Mouse (Mus musculus) urinary bladder, postnatal 14 days (tissue): ENCODE measurements at regions not wholly inside any gene's neighbourhood (a gene's known extent, or its start where the extent isn't known, plus 50 kb on each side); places are given as distances from the start of the nearest gene placed in this dataset.

Experiments
- DNase-seq: peaks from one replicate; pipeline ENCODE4 v3.0.0; 2021; ENCODE audit warnings: low spot score

DNA sequence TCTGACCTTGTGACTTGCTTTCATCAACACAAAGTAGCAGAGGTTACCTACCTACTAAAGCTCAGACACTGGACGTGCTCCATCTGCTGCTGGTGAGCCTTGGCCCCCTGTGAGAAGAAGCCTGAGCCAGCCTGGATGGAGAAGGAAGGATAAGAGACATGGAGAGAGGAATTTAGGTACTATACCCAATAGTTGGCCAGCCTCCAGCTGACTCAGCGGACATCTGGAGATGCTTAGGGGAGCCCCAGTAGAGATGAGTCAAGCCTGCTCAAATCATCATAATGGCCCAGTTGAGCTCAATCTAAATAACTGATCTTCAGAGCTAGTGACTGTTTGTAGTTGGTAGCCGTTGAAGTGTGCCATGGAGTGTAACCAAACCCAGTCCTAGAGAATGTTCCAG, 53.7 kb upstream of the Ripply2 start:
- peak; percentile 5 for DNase-seq

DNA sequence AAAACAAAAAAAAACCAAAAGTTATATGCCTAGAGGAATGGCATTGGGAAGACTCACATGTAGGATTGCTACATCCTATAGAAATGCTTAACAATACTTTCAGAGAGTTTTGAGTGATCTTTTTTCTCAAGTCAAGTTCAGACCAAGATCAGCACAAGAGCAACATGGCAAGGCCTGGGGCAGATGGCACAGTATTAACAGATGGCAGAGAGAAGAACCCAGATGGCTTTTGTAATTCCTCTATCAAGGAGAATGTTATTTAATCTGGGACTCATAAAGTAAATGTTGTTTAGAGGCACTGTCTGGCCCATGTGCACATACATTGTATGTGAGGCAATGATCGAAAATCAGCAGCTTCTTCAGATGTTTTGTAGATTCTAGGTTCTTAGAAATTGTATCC, 58.3 kb upstream of the Ripply2 start:
- DNase-seq, result no peak

GRCm38 (mm10) chr9:86955720-86956119, 59.6 kb upstream of the Ripply2 start:
- DNase-seq, result no peak

GRCm38 (mm10) chr9:86951958-86952509, 63.3 kb upstream of the Ripply2 start:
- DNase-seq, result peak; percentile 12

DNA sequence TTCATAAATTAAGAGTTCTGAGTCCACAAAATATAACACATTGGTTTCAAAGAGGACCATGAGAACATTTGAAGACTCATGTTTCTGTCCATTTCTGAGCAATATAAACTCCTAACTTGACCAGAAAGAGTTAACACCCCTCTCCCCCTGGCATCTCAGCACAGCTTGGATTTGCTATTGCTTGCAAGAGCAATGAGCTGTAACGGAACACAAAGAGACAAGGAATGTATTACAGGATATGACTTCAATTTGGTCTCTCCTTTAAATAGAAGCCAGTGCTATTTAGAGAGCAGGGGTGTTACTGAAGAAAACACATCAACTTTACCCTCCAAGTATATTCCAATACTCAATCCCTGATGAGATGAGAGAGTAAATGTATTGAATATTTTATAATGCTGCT, 65.5 kb upstream of the Ripply2 start:
- no peak for DNase-seq

GRCm38 (mm10) chr9:86931196-86931595, 50.7 kb upstream of the Snap91 start:
- DNase-seq, result no peak
